Mouse (Mus musculus) liver, adult 2 months (tissue): ENCODE measurements around the gene Myo19. TPM values are rescaled to one million over a fixed set of nuclear protein-coding genes. Genes with fewer than 3 reads are reported as not detected.

Source experiments
- DNase-seq: peaks from one replicate; pipeline ENCODE4 v3.0.0-alpha.2; 2011; ENCODE audit warnings: low read depth, low spot score; ENCODE audit errors: extremely low read depth
- H3K27ac ChIP-seq: fragments of 200-500 bp; replicated peaks from 2 replicates; pipeline ENCODE4 v1.5.1; 2012; ENCODE audit warnings: low read depth, mild to moderate bottlenecking, control low read depth, inconsistent platforms, low read length; ENCODE audit not compliant: insufficient read depth
- H3K27me3 ChIP-seq: fragments of 200-500 bp; 2 replicates; pipeline ENCODE4 v1.6.1; 2012; ENCODE audit warnings: mild to moderate bottlenecking, moderate library complexity, low read length, inconsistent platforms; ENCODE audit not compliant: control insufficient read depth, insufficient read depth
- H3K36me3 ChIP-seq: fragments of 200-500 bp; 2 replicates; pipeline ENCODE4 v1.6.1; 2012; ENCODE audit warnings: low read length, inconsistent platforms; ENCODE audit not compliant: control insufficient read depth, insufficient read depth
- H3K4me1 ChIP-seq: fragments of 200-500 bp; 2 replicates; pipeline ENCODE4 v1.6.1; 2011; ENCODE audit warnings: low read length; ENCODE audit not compliant: control insufficient read depth, insufficient read depth
- H3K4me3 ChIP-seq: fragments of 200-500 bp; 2 replicates; pipeline ENCODE4 v1.5.1; 2011; ENCODE audit warnings: low read depth, mild to moderate bottlenecking, control low read depth, low read length, moderate library complexity; ENCODE audit not compliant: insufficient read depth
- H3K79me2 ChIP-seq: fragments of 200-500 bp; 2 replicates; pipeline ENCODE4 v1.6.1; 2012; ENCODE audit warnings: inconsistent platforms, mild to moderate bottlenecking, low read length, moderate library complexity; ENCODE audit not compliant: control insufficient read depth, insufficient read depth
- H3K9ac ChIP-seq: fragments of 200-500 bp; 2 replicates; pipeline ENCODE4 v1.6.1; 2012; ENCODE audit warnings: low read depth, mild to moderate bottlenecking, control low read depth, inconsistent platforms, low read length
- CTCF ChIP-seq: fragments of 200-500 bp; IDR thresholded peaks from 2 replicates; pipeline ENCODE4 v1.5.1; 2011; ENCODE audit warnings: low read depth, low read length, control low read depth
- POLR2A ChIP-seq: fragments of 200-500 bp; IDR thresholded peaks from 2 replicates; pipeline ENCODE4 v1.6.1; 2011; ENCODE audit warnings: low read length, control low read depth; ENCODE audit not compliant: insufficient read depth; ENCODE audit errors: extremely low read depth
- WGBS: fragments of 180-500 bp; shearing (Covaris S2); methylation state at CpG from one replicate; pipeline ENCODE4 v1.1.7; 2018; 5-methylcytosine and 5-hydroxymethylcytosine counted together
- polyA plus RNA-seq: library from polyadenylated mRNA; depleted of rRNA; stranded (reverse); fragments of >200 nt; gene quantifications from 2 replicates; pipeline ENCODE4 v1.2.3, GENCODE M21; 2012
- total RNA-seq: library from RNA; depleted of rRNA; stranded (reverse); fragments of >200 nt; gene quantifications from 2 replicates; pipeline ENCODE4 v1.2.3, GENCODE M21; 2014

Myo19 gene
- total and polyA plus RNA-seq, 2 experiments: 2.3 to 7.7 TPM

DNA sequence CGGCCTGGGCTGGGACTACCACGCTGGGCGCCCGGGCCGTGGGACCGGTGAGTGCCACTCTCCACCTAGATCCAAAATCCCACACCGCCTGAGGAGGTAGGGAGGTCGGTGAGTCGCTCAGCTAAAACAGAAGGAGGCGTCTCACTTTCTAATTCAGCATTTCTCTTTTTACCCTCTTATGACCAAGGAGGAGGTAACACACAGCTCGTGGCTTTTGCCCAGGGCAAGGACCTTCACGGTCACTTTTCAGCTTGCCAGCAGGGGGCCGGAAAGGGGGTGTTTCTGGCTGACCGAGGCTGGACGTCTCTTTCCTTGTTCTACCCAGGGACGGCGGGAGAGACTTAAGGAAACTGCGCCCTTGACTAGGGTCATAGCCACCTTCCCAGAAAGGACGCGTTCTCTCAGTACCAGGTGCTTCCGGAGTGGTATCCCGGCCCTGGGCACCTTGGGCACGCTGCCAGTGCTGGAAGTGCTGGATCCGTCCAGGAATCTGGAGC is 565 bp downstream of the Myo19 start:
- H3K27me3 ChIP-seq: no peaks in the 10 kb centered on the region
- H3K4me3 ChIP-seq: peak overlapping the region; percentile 82
- H3K4me1 ChIP-seq: 0 out of 2 replicates have a peak, but pooled peaks cover 3% of the 10 kb centered on the region
- H3K79me2 ChIP-seq: peaks cover 5% of the 10 kb centered on the region; the same call in 1 of the 2 replicates
- H3K9ac ChIP-seq: peak overlapping the region; percentile 85
- no peak for DNase-seq
- peak overlapping the region; percentile 70 for H3K27ac ChIP-seq
- under 1% methylated on average over 24 of the region's 24 CpGs for WGBS
- TF ChIP-seq CTCF (peak; percentile 53), POLR2A (no peak)
- H3K36me3 ChIP-seq: peaks cover 3% of the 10 kb centered on the region; the same call in 1 of the 2 replicates

DNA sequence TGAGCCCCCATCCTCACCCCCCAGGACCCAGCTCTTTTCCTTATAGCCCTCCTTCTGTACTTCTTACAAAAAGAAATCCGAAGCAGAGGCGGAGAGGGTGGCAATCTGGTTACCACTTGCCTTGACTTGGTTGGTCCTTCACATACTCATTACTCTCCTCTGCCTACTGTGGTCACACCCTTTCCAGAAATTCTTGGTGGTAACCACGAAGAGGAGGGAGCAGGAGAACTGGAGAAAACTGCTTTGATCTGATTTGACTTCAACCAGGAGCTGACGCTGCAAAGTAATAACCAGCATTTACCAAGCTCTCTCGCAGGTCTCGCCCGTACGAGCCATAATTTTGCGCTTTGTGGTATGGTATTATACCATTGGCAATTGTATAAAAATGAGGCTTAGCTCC is 1.0 kb downstream of the Myo19 start:
- Histone ChIP-seq H3K36me3 (peaks cover 3% of the 10 kb centered on the region; the same call in 1 of the 2 replicates), H3K27ac (no peak overlapping the region), H3K79me2 (peaks cover 5% of the 10 kb centered on the region; the same call in 1 of the 2 replicates), H3K9ac (peak overlapping the region; percentile 85; the same call in 1 of the 2 replicates), H3K4me1 (0 out of 2 replicates have a peak, but pooled peaks cover 3% of the 10 kb centered on the region), H3K27me3 (no peaks in the 10 kb centered on the region), H3K4me3 (peak overlapping the region; percentile 82)
- no peak for TF ChIP-seq POLR2A
- no peak for TF ChIP-seq CTCF
- 67% methylated on average over 9 of the region's 9 CpGs for WGBS
- no peak for DNase-seq

DNA sequence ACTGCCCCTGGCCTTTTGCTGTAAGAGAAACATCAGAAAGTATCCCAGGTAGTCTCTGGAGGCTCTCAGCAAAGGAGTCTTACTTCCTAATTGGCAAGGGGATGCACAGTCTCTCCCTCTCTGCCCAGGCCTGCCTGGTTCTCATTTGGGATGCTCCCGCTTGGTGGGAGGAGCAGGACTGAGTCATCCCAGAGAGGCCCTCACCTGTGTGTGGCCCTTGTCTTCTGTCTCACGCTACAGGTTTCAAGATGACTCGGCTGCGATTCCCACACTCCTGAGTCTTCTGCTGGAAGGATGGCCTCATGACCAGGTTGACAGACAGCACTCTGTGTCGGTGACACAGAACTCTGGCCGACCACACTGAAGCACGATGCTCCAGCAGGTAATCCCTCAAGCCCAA is 2.4 kb downstream of the Myo19 start:
- WGBS: 94% methylated on average over 7 of the region's 7 CpGs
- no peaks in the 10 kb centered on the region for H3K27me3 ChIP-seq
- TF ChIP-seq CTCF (no peak), POLR2A (no peak)
- H3K4me1 ChIP-seq: 0 out of 2 replicates have a peak, but pooled peaks cover 3% of the 10 kb centered on the region
- H3K36me3 ChIP-seq: peaks cover 1% of the 10 kb centered on the region; the same call in 1 of the 2 replicates
- no peak overlapping the region for H3K4me3 ChIP-seq
- no peak for DNase-seq
- no peak overlapping the region for H3K9ac ChIP-seq
- no peak overlapping the region for H3K27ac ChIP-seq
- H3K79me2 ChIP-seq: peaks cover 5% of the 10 kb centered on the region; the same call in 1 of the 2 replicates

DNA sequence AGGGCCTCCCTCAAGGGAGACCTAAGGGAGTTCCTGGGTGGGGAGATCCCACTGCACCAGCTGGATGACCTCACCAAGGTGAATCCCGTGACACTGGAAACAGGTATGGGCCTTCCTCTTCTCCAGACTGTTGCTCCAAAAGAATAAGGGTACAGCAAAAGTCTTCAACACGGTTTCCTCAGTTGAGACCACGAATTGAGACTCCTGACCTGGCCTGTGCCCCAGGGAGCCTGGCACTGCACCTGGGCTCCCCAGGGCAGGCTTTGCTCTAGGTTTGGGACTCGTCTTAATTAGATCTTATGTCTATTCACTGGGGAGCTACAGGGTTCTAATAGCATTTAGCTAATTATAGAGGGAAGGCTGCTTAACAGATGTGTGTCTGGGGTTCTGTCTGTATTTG is 5.3 kb downstream of the Myo19 start:
- no peak overlapping the region for H3K27ac ChIP-seq
- TF ChIP-seq POLR2A (no peak), CTCF (no peak)
- no peak for DNase-seq
- H3K4me1 ChIP-seq: no peaks in the 10 kb centered on the region; the same call in 1 of the 2 replicates
- no peaks in the 10 kb centered on the region for H3K27me3 ChIP-seq
- no peak overlapping the region for H3K4me3 ChIP-seq
- H3K36me3 ChIP-seq: peaks cover 2% of the 10 kb centered on the region; the same call in 1 of the 2 replicates
- H3K9ac ChIP-seq: no peak overlapping the region
- 88% methylated on average over 4 of the region's 4 CpGs for WGBS
- no peaks in the 10 kb centered on the region for H3K79me2 ChIP-seq

DNA sequence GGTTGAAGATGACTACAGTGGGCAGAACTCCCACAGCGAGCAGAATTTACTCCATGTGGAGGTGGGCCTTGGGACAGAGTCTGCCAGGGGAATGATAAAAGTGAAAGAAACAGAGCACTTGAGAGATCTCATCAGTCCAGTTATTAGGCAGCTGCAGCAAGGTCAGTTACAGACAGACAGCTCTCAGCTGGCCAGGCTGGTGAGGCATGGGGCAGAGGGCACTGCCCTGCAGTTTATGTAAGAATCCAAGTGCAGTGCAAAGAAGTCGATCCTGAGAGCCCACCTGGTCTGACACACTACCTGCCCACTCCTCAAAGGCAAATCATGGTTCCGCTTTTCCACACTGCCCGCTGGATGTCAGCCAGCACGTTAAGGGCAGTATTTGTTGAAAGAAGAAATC is 6.3 kb downstream of the Myo19 start:
- Histone ChIP-seq H3K9ac (no peak overlapping the region), H3K36me3 (peaks cover 2% of the 10 kb centered on the region; the same call in 1 of the 2 replicates), H3K4me3 (no peak overlapping the region), H3K79me2 (no peaks in the 10 kb centered on the region), H3K27ac (no peak overlapping the region), H3K27me3 (no peaks in the 10 kb centered on the region), H3K4me1 (no peaks in the 10 kb centered on the region; the same call in 1 of the 2 replicates)
- DNase-seq: peak; percentile 56
- 81% methylated on average over 5 of the region's 5 CpGs for whole genome bisulfite sequencing
- TF ChIP-seq CTCF (no peak), POLR2A (no peak)
